ENCODE assay signal across 14 mouse cellular contexts in the genomic region with DNA sequence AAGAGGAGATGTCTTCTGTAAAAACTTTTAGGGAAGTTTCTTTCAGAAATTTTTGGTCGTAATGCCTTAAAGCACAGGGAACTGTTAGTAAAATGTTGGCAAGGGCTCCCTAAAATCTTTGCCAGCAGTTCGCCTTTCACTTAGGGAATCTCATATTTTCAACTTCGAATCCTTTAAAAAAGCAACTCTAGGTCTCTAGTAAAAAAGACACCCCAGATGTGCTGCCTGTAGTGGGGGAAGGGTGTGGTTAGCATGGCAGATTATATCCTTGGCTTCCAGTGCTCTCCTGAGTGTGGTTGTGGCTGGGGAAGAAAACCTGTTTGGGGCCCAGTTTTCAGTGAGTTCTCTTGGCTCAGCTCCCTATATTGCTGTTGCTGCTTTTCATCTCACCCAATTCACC.
A peak's percentile ranks its signal among the peaks of the same experiment; 100 is the strongest.
DNase-seq lines count a peak whose midpoint lies in the region.
"Had no signal": no experiment of that assay in that cellular context is flagged by ENCODE, and none has a peak within 500 bp of the region (broad histone marks: within the 10 kb centered on the region; RNA-seq: fewer than 3 reads in every experiment).

No protein-coding gene starts in this region.

- intact Hi-C loops in left cerebral cortex, postnatal 25 days (cut with DNase I), result no loop called here

- peak; percentile 18 to 71 for DNase-seq in frontal cortex, adult 2 months (ENCODE audit: extremely low spot score in 1 of 2, low spot score in 1 of 2)
- no peak for DNase-seq in frontal cortex, postnatal 14 days (ENCODE audit: low spot score in 2 of 2)
- peak; percentile 22 for DNase-seq in layer of hippocampus, adult 9-11 months
- no peak for DNase-seq in layer of hippocampus, postnatal 10 days (ENCODE audit: low spot score in 2 of 2)
- peak; percentile 20 to 84 for DNase-seq in left cerebral cortex, postnatal 25 days (ENCODE audit: low spot score in 2 of 2)
- peak; percentile 26 to 32 for DNase-seq in right cerebral cortex, postnatal 36 days (ENCODE audit: low spot score in 2 of 2)
- no peak for DNase-seq in urinary bladder, postnatal 10 days (ENCODE audit: low spot score)
- DNase-seq in testis, postnatal 10 days (ENCODE audit: low spot score), result no peak
- DNase-seq: adrenal gland, adult 8-10 months; B cell, adult 2 months; cerebellum, adult 9-11 months; embryo, embryonic 11 days; kidney, adult 9 months; thymus, adult 18-20 months had no signal

Comparison
In these comparisons a context has a peak if more than half of its experiments do, and no peak if none do; other contexts are left out.
1. DNase-seq: peak in frontal cortex, adult 2 months (2 of 2), layer of hippocampus, adult 9-11 months (single experiment), left cerebral cortex, postnatal 25 days (2 of 2) and right cerebral cortex, postnatal 36 days (2 of 2); none in frontal cortex, postnatal 14 days (0 of 2), layer of hippocampus, postnatal 10 days (0 of 2), urinary bladder, postnatal 10 days (single experiment) and testis, postnatal 10 days (single experiment).